Mouse (Mus musculus) neural tube, embryonic 13.5 days (tissue): Measurements from ENCODE around the gene Acox1. TPM values are rescaled to one million over a fixed set of nuclear protein-coding genes. Genes with fewer than 3 reads are reported as not detected.

Experiments used
- ATAC-seq: fragments of 200-750 bp; cut with Nextera tagmentation; 2 replicates; pipeline ENCODE4 v1.8.0; 2017; ENCODE audit warnings: low read depth, mild to moderate bottlenecking, moderate TSS enrichment, moderate library complexity
- H3K27ac ChIP-seq: fragments of 300-500 bp; sonication (generic); replicated peaks from 2 replicates; pipeline ENCODE4 v1.5.1; 2015; ENCODE audit warnings: moderate library complexity, mild to moderate bottlenecking, inconsistent platforms
- H3K27me3 ChIP-seq: fragments of 300-500 bp; sonication (generic); 2 replicates; pipeline ENCODE4 v1.6.1; 2015; ENCODE audit warnings: mild to moderate bottlenecking, inconsistent platforms
- H3K36me3 ChIP-seq: fragments of 300-500 bp; sonication (generic); 2 replicates; pipeline ENCODE4 v1.6.1; 2015; ENCODE audit warnings: mild to moderate bottlenecking, inconsistent platforms
- H3K4me1 ChIP-seq: fragments of 300-500 bp; sonication (generic); replicated peaks from 2 replicates; pipeline ENCODE4 v1.6.1; 2015; ENCODE audit warnings: inconsistent platforms
- H3K4me2 ChIP-seq: fragments of 300-500 bp; sonication (generic); 2 replicates; pipeline ENCODE4 v1.6.1; 2015; ENCODE audit warnings: inconsistent platforms, mild to moderate bottlenecking, moderate library complexity
- H3K4me3 ChIP-seq: fragments of 300-500 bp; sonication (generic); 2 replicates; pipeline ENCODE4 v1.5.1; 2015; ENCODE audit warnings: mild to moderate bottlenecking, inconsistent platforms
- H3K9ac ChIP-seq: fragments of 300-500 bp; sonication (generic); 2 replicates; pipeline ENCODE4 v1.6.1; 2015; ENCODE audit warnings: moderate library complexity, mild to moderate bottlenecking, inconsistent platforms
- H3K9me3 ChIP-seq: fragments of 300-500 bp; sonication (generic); 2 replicates; pipeline ENCODE4 v1.6.1; 2016; ENCODE audit warnings: inconsistent platforms
- WGBS: fragments of 180-500 bp; shearing (Covaris S2); methylation state at CpG from one replicate; pipeline ENCODE4 v1.1.7; 2015; 5-methylcytosine and 5-hydroxymethylcytosine counted together
- polyA plus RNA-seq: library from polyadenylated mRNA; unstranded; fragments of >200 nt; fragmentation: Nextera tagmentation; extraction: Ambion mirVana; gene quantifications from 2 replicates; pipeline ENCODE4 v1.2.1, GENCODE M21; 2015

Gene Acox1
- polyA plus RNA-seq, 1 experiment from 2014 or later: 53.5 TPM

DNA sequence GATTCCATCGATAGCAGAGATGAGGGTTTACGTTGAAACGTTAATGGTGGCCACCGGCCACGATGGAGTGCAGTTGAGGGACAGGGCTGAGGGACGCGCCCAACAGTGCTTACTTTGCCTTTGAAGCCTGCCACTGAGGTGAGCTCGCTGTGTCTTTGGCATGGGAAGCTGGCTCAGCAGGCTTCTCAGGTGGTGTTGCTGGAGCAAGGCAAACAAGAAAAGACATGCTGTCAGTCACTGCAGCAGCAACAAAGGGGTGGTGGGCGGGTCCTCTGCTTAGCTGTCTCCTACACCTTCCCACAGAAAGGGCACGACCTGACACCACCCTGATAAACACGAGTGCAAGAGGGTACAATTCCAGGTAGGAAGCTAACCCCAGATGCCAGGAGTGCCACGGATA is 37.5 kb downstream of the Acox1 start:
- H3K4me3 ChIP-seq: no peak overlapping the region
- ATAC-seq: no peak
- 73% methylated on average over 12 of the region's 12 CpGs for WGBS
- H3K27me3 ChIP-seq: no peaks in the 10 kb centered on the region
- H3K4me1 ChIP-seq: peaks cover 36% of the 10 kb centered on the region
- H3K4me2 ChIP-seq: no peak overlapping the region
- no peak overlapping the region for H3K27ac ChIP-seq
- peaks cover 75% of the 10 kb centered on the region for H3K36me3 ChIP-seq
- no peak overlapping the region for H3K9ac ChIP-seq
- no peaks in the 10 kb centered on the region for H3K9me3 ChIP-seq

DNA sequence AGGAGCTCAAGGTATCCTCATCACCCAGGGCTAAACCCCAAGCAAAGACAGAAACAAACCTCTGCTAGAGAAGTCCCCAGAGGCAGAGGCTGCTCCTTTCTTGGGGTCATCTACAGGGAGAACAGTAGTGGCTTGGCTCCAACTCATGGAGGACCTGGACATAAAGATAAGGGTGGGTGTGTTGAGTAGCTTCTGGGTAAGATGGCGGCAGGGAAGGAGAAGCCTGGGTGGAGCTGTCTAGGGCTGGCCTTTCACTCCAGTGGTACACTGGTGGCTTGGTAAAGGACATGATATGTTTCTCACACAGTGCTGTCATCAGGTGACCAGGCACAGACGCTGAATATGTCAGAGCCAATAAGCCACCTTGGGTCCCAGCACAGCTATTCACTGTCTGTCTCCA is 47.9 kb downstream of the Acox1 start:
- H3K9ac ChIP-seq: no peak overlapping the region
- H3K36me3 ChIP-seq: peaks cover 100% of the 10 kb centered on the region
- H3K27me3 ChIP-seq: no peaks in the 10 kb centered on the region
- H3K4me3 ChIP-seq: no peak overlapping the region
- H3K4me2 ChIP-seq: no peak overlapping the region
- 97% methylated on average over 2 of the region's 2 CpGs for WGBS
- H3K27ac ChIP-seq: no peak overlapping the region
- no peaks in the 10 kb centered on the region for H3K4me1 ChIP-seq
- H3K9me3 ChIP-seq: no peaks in the 10 kb centered on the region
- no peak for ATAC-seq

DNA sequence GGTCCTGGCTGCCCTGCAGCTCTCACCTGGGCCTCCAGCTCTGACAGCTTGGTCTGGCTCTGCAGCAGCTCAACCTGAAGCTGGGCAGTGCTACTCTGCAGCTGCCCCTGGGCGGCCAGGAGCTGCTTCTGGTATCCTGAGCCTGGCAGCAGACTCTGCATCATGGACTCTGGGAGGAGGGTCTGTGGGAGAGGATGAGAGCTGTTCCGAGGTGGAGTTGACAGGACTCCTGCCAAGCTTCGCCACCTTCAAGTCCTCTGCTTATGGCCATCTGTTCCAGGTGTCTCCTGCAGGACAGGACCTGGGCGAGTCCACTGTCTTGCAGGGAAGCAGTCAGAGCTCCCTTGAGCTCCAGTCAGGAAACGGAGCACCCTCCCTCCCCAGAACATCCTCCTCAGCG is 49.5 kb downstream of the Acox1 start:
- no peaks in the 10 kb centered on the region for H3K9me3 ChIP-seq
- no peak for ATAC-seq
- no peak overlapping the region for H3K4me3 ChIP-seq
- no peaks in the 10 kb centered on the region for H3K27me3 ChIP-seq
- no peak overlapping the region for H3K27ac ChIP-seq
- no peak overlapping the region for H3K9ac ChIP-seq
- peaks cover 100% of the 10 kb centered on the region for H3K36me3 ChIP-seq
- H3K4me1 ChIP-seq: no peaks in the 10 kb centered on the region; the same call in 1 of the 2 replicates
- H3K4me2 ChIP-seq: no peak overlapping the region
- WGBS: 87% methylated on average over 6 of the region's 6 CpGs

DNA sequence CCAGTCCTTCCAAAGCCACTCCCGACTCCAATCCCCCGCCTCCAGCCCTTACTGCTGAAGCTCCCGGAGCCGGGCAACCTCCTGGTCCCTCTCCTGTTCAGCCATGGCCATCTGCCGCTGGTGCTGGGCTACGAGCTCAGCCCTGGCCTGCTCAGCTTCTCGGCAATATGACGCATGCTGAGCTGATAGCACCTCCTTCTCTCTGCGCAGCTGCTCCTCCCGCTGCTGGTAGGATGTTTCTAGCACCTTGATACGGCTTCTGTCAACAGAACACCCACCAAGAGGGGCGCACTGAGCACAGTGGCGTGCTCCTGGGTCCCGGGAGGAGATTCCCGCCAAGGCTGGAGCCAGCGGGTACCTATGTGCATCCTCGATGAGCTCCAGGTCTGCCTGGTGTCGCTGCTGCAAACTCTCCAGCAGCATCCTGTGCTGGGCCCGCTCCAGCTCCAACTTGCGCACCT is 50.1 kb downstream of the Acox1 start:
- H3K4me1 ChIP-seq: no peaks in the 10 kb centered on the region; the same call in 1 of the 2 replicates
- H3K4me2 ChIP-seq: no peak overlapping the region
- H3K27ac ChIP-seq: no peak overlapping the region
- H3K4me3 ChIP-seq: no peak overlapping the region
- no peak overlapping the region for H3K9ac ChIP-seq
- 63% methylated on average over 20 of the region's 20 CpGs for WGBS
- ATAC-seq: 0 out of 2 replicates have a peak, but pooled peaks have one; percentile 25
- peaks cover 100% of the 10 kb centered on the region for H3K36me3 ChIP-seq
- no peaks in the 10 kb centered on the region for H3K27me3 ChIP-seq
- no peaks in the 10 kb centered on the region for H3K9me3 ChIP-seq

DNA sequence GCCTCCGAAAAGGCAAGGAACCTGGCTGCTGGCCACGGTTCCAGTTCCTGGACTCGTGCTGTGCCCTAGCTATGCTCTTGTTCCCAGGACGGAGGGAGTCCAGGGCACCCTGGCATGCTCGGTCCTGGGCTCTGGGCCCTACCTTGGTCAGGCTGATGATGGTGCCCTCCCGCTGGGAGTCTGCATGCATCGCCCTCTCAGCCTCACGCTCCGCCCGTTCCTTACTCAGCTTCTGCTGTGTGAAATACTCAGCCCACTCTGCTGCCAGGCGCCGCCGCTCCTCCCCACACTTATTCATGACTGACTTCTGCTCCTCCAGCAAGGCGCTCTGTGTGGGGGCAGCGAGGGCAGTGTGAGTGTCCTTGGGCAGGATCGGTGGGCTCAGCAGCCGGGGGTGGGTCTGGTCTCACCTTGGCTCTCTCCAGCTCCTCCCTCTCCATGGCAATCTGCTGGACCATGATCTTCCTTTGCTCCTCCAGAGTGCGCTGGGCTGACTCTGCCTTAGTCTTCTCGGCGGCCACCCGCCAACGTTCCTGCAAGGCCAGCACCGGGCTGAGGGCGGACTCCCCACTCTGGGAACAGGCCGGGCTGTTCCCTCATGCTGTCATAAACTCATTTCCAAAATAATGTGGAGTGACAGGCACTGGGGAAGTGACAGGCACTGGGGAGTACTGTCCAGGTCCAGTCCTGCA is 52.4 kb downstream of the Acox1 start:
- Histone ChIP-seq H3K27me3 (no peaks in the 10 kb centered on the region), H3K36me3 (peaks cover 100% of the 10 kb centered on the region), H3K9ac (0 out of 2 replicates have a peak overlapping the region, but pooled peaks have one; percentile 41), H3K4me2 (no peak overlapping the region), H3K9me3 (no peaks in the 10 kb centered on the region), H3K27ac (0 out of 2 replicates have a peak overlapping the region, but pooled peaks have one; percentile 23), H3K4me3 (no peak overlapping the region), H3K4me1 (no peaks in the 10 kb centered on the region; the same call in 1 of the 2 replicates)
- WGBS: 81% methylated on average over 25 of the region's 25 CpGs
- no peak for ATAC-seq

DNA sequence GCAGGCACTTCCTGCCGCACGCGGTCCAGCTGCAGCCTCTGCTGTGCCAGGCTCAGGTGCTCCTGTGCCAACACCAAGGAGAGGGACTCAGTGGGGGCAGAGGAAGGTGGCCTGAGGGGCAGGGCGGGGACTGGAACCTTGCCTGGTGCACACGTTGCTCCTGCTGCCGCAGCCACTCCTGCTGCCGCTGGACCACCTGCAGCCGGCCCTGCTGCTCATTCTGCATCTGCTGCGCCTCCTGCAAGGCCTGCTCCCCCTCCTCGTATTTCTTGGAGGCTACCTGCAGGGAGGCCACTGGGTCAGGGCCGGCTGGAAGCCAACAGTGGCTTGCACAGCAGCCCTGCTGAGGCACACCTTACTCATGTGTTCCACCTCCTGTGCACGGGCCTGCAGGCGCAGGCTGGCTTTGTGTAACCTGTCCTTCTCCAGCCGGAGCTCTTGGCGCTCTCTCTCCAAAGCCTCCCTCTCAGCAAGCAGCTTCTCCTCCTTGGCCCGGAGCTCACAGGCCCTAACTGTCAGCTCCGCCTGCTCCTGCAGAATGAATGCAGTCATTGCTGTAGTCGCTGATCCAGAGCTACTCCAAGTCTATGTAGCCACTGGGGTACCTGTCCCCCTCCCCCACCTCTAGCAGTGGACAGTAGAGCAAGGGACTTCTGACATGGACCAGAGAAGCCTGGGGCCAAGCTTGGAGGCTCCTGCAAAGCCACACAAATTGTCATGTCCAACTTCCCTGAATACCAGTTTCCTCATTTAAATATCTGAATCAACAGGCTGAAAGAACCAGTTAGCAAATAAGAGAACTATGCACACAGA is 53.2 kb downstream of the Acox1 start:
- 63% methylated on average over 17 of the region's 18 CpGs for WGBS
- no peaks in the 10 kb centered on the region for H3K9me3 ChIP-seq
- no peaks in the 10 kb centered on the region; the same call in 1 of the 2 replicates for H3K4me1 ChIP-seq
- H3K36me3 ChIP-seq: peaks cover 94% of the 10 kb centered on the region
- 0 out of 2 replicates have a peak overlapping the region, but pooled peaks have one; percentile 23 for H3K27ac ChIP-seq
- H3K4me3 ChIP-seq: no peak overlapping the region
- H3K4me2 ChIP-seq: no peak overlapping the region
- no peaks in the 10 kb centered on the region for H3K27me3 ChIP-seq
- no peak for ATAC-seq
- no peak overlapping the region for H3K9ac ChIP-seq

DNA sequence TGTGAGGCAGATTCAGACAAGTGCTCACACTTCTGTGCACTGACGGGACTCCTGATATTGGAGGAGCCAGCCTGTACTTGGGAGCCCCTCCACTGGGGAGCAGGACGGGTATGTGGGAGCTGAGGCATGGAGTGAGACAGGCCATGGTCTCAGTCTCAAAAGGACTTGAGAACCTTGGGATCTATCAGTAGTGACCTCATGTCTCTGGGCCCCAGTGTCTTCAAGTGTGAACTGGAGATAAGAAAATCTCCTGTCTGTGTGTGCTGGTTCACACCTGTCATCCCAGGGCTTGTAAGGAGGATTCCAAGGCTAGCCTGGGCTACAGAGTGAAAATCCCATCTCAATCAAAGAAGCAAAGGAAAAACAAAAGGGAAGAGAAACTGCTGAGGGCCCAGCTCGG is 55.4 kb downstream of the Acox1 start:
- WGBS: 83% methylated on average over 3 of the region's 3 CpGs
- Histone ChIP-seq H3K27ac (no peak overlapping the region), H3K4me2 (no peak overlapping the region), H3K9ac (no peak overlapping the region), H3K36me3 (peaks cover 71% of the 10 kb centered on the region), H3K4me3 (no peak overlapping the region), H3K27me3 (no peaks in the 10 kb centered on the region), H3K9me3 (no peaks in the 10 kb centered on the region), H3K4me1 (peaks cover 5% of the 10 kb centered on the region)
- no peak for ATAC-seq

DNA sequence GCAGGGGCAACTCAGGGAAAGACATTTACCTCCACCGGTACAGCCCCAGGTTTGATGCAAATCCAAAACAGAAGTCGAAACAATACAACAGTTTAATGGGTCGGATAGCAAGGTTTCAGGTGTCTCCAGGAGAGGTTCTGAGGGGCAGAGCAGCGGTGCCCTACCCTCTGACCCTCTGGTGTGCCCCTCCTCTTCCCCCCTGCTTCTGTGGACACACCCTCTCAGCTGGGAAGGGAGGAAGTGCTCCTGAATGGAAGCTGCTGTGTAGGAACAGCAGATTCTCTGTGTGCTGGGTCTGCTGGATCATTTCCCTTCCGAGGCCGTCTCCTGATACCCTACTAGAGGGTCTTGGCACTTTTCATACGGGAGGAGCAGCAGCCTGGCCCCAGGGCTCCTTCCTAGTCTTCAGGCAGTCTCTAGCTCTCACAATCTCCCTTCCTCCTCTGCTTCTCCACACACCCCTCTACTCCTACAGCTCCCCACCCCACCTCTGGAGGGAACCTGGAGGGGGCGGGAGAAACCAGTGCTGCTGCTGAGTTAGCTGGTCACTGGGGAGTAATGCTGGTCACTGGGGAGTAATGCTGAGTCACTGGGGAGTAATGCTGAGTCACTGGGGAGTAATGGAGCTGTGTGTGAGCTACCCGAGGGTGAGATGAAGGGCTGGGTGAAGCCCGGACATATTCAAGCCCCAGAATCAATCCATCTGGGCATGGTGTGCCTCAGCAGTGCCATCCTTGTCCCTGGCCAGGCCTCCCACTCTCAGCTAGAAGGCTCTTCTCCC is 56.4 kb downstream of the Acox1 start:
- H3K4me1 ChIP-seq: peaks cover 13% of the 10 kb centered on the region
- no peak overlapping the region for H3K4me2 ChIP-seq
- H3K9me3 ChIP-seq: no peaks in the 10 kb centered on the region
- peaks cover 61% of the 10 kb centered on the region for H3K36me3 ChIP-seq
- 67% methylated on average over 10 of the region's 10 CpGs for WGBS
- no peak overlapping the region for H3K4me3 ChIP-seq
- no peaks in the 10 kb centered on the region for H3K27me3 ChIP-seq
- no peak overlapping the region for H3K27ac ChIP-seq
- no peak for ATAC-seq
- H3K9ac ChIP-seq: no peak overlapping the region

DNA sequence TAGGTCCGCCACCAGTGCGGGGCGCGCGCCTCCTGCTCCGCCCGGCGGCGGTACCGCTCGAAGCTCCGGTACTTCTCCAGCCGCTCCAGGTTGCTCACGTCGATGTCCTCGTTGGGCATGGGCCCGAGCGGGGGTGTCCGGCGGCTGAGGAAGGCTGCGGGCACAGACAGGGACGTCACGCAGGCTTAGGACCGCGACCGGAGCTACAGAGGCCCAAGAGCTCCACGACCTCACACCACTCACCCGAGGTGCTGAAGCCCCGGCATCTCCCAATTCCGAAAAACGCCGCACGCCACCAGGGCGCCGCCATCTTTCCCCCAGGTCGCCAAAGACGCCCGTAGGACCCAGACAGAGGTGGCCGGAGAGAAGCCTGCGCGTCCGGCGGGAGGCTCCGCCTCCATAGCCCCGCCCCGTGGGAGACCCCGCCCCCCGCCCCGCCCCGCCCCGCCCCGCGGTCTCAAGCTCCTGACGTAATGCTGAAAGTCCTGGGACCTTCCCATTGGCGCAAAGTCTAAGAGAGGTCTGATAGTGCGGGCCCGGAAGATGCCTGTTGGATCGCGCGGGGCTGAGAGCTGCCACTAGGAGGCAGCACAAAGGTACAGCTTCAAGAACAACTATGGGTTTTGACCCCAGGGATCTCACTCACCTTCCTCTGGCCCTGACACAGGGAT is 60.2 kb downstream of the Acox1 start, which contains the start of gene Mrpl38:
Mrpl38 (minus strand) TSS at position 401 of the 671 bp plus-strand sequence.
- H3K9ac ChIP-seq: peak within 1 kb of the TSS; percentile 77
- peaks cover 16% of the 10 kb centered on the region for H3K4me1 ChIP-seq
- H3K27me3 ChIP-seq: no peaks in the 10 kb centered on the region
- peaks cover 46% of the 10 kb centered on the region for H3K36me3 ChIP-seq
- WGBS: under 1% methylated on average over 59 of the region's 60 CpGs
- H3K4me3 ChIP-seq: peak within 1 kb of the TSS; percentile 65
- H3K9me3 ChIP-seq: no peaks in the 10 kb centered on the region
- peak within 1 kb of the TSS; percentile 76 for H3K27ac ChIP-seq
- peak; percentile 97 for ATAC-seq
- peak within 1 kb of the TSS; percentile 75 for H3K4me2 ChIP-seq

DNA sequence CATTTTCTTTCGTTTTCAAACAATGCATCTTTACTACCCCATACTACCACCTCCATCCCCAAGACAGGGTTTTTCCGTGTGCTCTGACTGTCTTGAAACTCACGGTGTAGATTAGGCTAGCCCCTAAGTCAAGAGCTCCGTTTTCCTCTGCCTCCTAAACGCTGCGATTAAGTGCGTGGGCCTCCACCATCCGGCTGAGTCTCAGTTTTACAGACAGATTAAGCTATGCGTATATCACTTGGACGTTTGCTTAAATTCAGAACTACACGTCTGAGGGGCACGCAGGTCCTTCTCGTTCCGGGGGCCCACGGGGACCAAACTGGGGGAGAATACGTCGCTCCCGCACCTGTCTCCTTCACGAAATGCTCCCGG is 60.8 kb downstream of the Acox1 start:
- under 1% methylated on average over 20 of the region's 20 CpGs for WGBS
- no peaks in the 10 kb centered on the region for H3K9me3 ChIP-seq
- ATAC-seq: peak; percentile 1; the same call in 1 of the 2 replicates

DNA sequence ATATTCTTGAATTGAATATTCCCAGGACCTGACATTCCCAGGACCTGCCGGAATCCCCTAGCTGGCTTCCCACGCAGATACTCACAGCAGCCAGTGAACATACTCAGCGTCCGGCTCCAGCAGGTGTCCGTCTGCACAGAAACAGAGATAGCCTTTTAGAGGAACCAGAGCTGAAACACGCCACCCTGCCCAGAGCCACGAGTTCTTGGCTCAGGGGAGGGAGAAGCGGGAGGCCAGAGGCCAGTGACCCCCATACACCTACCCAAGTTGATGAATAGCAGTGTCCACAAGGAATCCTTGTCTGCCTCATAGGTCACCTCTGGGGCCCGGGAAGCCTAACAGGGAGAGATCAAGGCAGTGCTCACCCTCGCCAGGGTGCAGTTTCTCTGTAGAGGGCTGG is 64.7 kb downstream of the Acox1 start:
- ATAC-seq: no peak
- Histone ChIP-seq H3K4me2 (no peak overlapping the region), H3K4me3 (no peak overlapping the region), H3K36me3 (peaks cover 45% of the 10 kb centered on the region), H3K9ac (no peak overlapping the region), H3K9me3 (no peaks in the 10 kb centered on the region), H3K27ac (no peak overlapping the region), H3K27me3 (no peaks in the 10 kb centered on the region), H3K4me1 (peaks cover 39% of the 10 kb centered on the region)
- 85% methylated on average over 10 of the region's 10 CpGs for WGBS

More for the DNA sequence above, 60.8 kb downstream of the Acox1 start:
- Histone ChIP-seq H3K27me3 (no peaks in the 10 kb centered on the region), H3K4me2 (peak overlapping the region; percentile 75), H3K27ac (peak overlapping the region; percentile 76), H3K4me3 (peak overlapping the region; percentile 65), H3K4me1 (peaks cover 16% of the 10 kb centered on the region), H3K36me3 (peaks cover 46% of the 10 kb centered on the region), H3K9ac (peak overlapping the region; percentile 77)
